Mouse (Mus musculus): Measurements from ENCODE around the gene Apol8. TPM values are rescaled to one million over a fixed set of nuclear protein-coding genes. Genes with fewer than 3 reads are reported as not detected.
A peak's percentile ranks its signal among the peaks of the same experiment; 100 is the strongest.

Apol8 gene
- polyA plus RNA-seq, 1 experiment from 2014 or later, result 0.65 TPM

DNA sequence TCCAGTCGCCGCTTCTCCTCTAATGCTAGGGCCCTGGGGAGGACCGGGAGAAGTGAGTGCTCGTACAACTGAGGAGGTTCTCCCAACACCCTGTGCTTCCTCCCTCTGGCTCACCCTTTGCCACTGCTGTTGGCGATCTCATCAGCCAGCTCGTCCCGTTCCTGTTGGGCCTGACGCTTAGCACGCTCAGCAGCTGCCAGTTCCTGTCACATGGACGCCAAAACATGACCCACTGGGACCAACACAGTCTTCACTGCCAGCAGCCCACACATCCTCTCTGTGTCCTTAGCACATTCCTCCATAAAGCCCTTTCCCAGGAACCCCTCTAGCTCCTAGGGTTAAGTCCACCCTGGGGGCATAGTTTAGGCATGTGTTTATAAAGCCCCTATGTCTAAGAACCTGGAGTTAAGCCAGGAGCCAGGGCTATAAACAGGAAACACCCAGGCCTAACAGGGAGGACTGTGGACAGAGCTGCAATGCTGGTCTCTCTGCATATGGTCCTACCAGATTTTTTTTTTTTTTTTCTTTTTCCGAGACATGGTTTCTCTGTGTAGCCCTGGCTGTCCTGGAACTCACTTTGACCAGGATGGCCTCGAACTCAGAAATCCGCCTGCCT lies 7.7 kb upstream of the Apol8 start:
- no peak for ATAC-seq (ENCODE audit: insufficient number of reproducible peaks, low FRiP score)
- 78% methylated on average over 13 of the region's 13 CpGs for WGBS
- Histone ChIP-seq H3K9ac (no peak overlapping the region), H3K4me1 (replicated peaks) (no peaks in the 10 kb centered on the region), H3K9me3 (replicated peaks) (no peaks in the 10 kb centered on the region), H3K27me3 (replicated peaks) (no peaks in the 10 kb centered on the region), H3K4me3 (no peak overlapping the region), H3K27ac (ENCODE audit: poor library complexity, severe bottlenecking) (no peak overlapping the region), H3K4me2 (no peak overlapping the region), H3K36me3 (peaks cover 100% of the 10 kb centered on the region)

DNA sequence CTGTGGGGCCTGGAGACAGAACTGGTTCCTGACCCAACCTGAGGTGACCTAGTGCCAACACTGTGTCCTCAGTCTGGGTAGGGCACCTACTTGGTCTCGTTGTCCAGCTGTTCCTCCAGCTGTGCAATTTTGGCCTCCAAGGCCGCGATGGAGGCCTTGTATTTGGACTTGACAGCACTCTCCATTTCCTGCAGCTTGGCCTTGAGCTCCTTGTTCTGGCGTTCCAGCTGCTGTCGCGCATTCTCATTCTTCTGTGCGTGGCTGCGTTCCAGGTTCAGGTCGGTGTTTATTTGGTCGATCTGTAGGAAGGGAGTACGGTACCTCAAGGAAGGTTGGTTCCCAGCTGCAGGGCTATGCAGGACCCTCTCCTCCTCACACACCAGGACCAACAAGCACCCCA lies 6.9 kb upstream of the Apol8 start:
- ATAC-seq (ENCODE audit: insufficient number of reproducible peaks, low FRiP score), result no peak
- 90% methylated on average over 11 of the region's 11 CpGs for WGBS

GRCm38 (mm10) chr15:77763050-77763449 lies 6.2 kb upstream of the Apol8 start:
- no peaks in the 10 kb centered on the region for H3K27me3 ChIP-seq (replicated peaks)

More for the DNA sequence above, 6.9 kb upstream of the Apol8 start:
- Histone ChIP-seq H3K4me3 (no peak overlapping the region), H3K4me2 (no peak overlapping the region), H3K9ac (no peak overlapping the region), H3K27me3 (replicated peaks) (no peaks in the 10 kb centered on the region), H3K27ac (ENCODE audit: poor library complexity, severe bottlenecking) (no peak overlapping the region), H3K36me3 (peaks cover 98% of the 10 kb centered on the region), H3K9me3 (replicated peaks) (no peaks in the 10 kb centered on the region), H3K4me1 (replicated peaks) (no peaks in the 10 kb centered on the region)

GRCm38 (mm10) chr15:77761561-77762380 lies 5.0 kb upstream of the Apol8 start:
- no peak overlapping the region for H3K4me3 ChIP-seq
- H3K36me3 ChIP-seq, result peaks cover 78% of the 10 kb centered on the region
- 79% methylated on average over 22 of the region's 22 CpGs for WGBS
- 0 out of 2 replicates have a peak, but pooled peaks cover 4% of the 10 kb centered on the region for H3K4me1 ChIP-seq (replicated peaks)
- H3K27ac ChIP-seq (ENCODE audit: poor library complexity, severe bottlenecking), result no peak overlapping the region
- H3K9me3 ChIP-seq (replicated peaks), result no peaks in the 10 kb centered on the region
- H3K9ac ChIP-seq, result no peak overlapping the region
- no peaks in the 10 kb centered on the region for H3K27me3 ChIP-seq (replicated peaks)
- no peak overlapping the region for H3K4me2 ChIP-seq
- no peak; the same call in 1 of the 2 replicates for ATAC-seq (ENCODE audit: insufficient number of reproducible peaks, low FRiP score)

More at GRCm38 (mm10) chr15:77763050-77763449, 6.2 kb upstream of the Apol8 start:
- no peak for ATAC-seq (ENCODE audit: insufficient number of reproducible peaks, low FRiP score)
- Histone ChIP-seq H3K36me3 (peaks cover 91% of the 10 kb centered on the region), H3K4me3 (no peak overlapping the region), H3K9ac (no peak overlapping the region), H3K9me3 (replicated peaks) (no peaks in the 10 kb centered on the region), H3K4me1 (replicated peaks) (no peaks in the 10 kb centered on the region), H3K27ac (ENCODE audit: poor library complexity, severe bottlenecking) (no peak overlapping the region), H3K4me2 (no peak overlapping the region)
- WGBS, result 91% methylated on average over 16 of the region's 16 CpGs

GRCm38 (mm10) chr15:77761083-77761482 lies 4.3 kb upstream of the Apol8 start:
- no peak overlapping the region for H3K27ac ChIP-seq (ENCODE audit: poor library complexity, severe bottlenecking)
- no peak overlapping the region for H3K4me2 ChIP-seq
- H3K9ac ChIP-seq, result no peak overlapping the region
- no peaks in the 10 kb centered on the region for H3K27me3 ChIP-seq (replicated peaks)
- H3K4me3 ChIP-seq, result no peak overlapping the region
- H3K9me3 ChIP-seq (replicated peaks), result no peaks in the 10 kb centered on the region
- 96% methylated on average over 7 of the region's 7 CpGs for WGBS
- ATAC-seq (ENCODE audit: insufficient number of reproducible peaks, low FRiP score), result no peak
- peaks cover 72% of the 10 kb centered on the region for H3K36me3 ChIP-seq
- H3K4me1 ChIP-seq (replicated peaks), result 0 out of 2 replicates have a peak, but pooled peaks cover 4% of the 10 kb centered on the region

DNA sequence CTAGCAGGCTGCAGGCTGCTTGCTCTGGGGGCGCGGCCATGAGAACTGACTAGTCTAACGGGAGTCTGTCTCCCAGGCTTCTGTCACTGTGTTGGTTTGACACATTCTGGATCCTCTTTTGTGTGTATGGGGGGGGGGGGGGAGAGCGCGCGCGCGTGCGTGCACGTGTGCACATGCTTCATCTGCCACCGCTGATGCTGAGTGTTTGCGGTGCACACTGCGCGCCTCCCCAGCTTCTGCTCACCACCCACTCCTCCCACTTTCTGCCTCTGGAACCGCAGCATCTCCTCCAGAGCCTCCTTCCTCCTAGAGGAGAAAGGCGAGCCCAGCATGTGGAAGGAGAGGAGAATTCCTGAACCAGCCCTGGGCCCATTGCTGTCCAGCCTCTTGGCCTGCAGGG lies 3.2 kb upstream of the Apol8 start:
- Histone ChIP-seq H3K4me3 (no peak overlapping the region), H3K9me3 (replicated peaks) (no peaks in the 10 kb centered on the region), H3K27me3 (replicated peaks) (no peaks in the 10 kb centered on the region), H3K4me1 (replicated peaks) (0 out of 2 replicates have a peak, but pooled peaks cover 4% of the 10 kb centered on the region), H3K4me2 (no peak overlapping the region), H3K36me3 (peaks cover 61% of the 10 kb centered on the region), H3K9ac (no peak overlapping the region), H3K27ac (ENCODE audit: poor library complexity, severe bottlenecking) (no peak overlapping the region)
- ATAC-seq (ENCODE audit: insufficient number of reproducible peaks, low FRiP score), result no peak
- WGBS, result 93% methylated on average over 16 of the region's 16 CpGs

- H3K27ac ChIP-seq (ENCODE audit: poor library complexity, severe bottlenecking), result no peak overlapping the region
- H3K4me1 ChIP-seq (replicated peaks), result peaks cover 10% of the 10 kb centered on the region; the same call in 1 of the 2 replicates
- H3K36me3 ChIP-seq, result peaks cover 38% of the 10 kb centered on the region
- H3K9ac ChIP-seq, result no peak overlapping the region
- H3K27me3 ChIP-seq (replicated peaks), result peaks cover 7% of the 10 kb centered on the region; the same call in 1 of the 2 replicates
- 71% methylated on average over 4 of the region's 4 CpGs for WGBS
- H3K9me3 ChIP-seq (replicated peaks), result no peaks in the 10 kb centered on the region
- no peak overlapping the region for H3K4me2 ChIP-seq
- ATAC-seq (ENCODE audit: insufficient number of reproducible peaks, low FRiP score), result no peak
- H3K4me3 ChIP-seq, result no peak overlapping the region
Observed at GRCm38 (mm10) chr15:77757586-77758226, 903 bp upstream of the Apol8 start.

GRCm38 (mm10) chr15:77756081-77756480 lies 722 bp downstream of the Apol8 start:
- H3K9me3 ChIP-seq (replicated peaks), result no peaks in the 10 kb centered on the region
- no peak overlapping the region for H3K4me3 ChIP-seq
- no peak overlapping the region for H3K4me2 ChIP-seq
- H3K4me1 ChIP-seq (replicated peaks), result peaks cover 10% of the 10 kb centered on the region; the same call in 1 of the 2 replicates
- H3K36me3 ChIP-seq, result peaks cover 21% of the 10 kb centered on the region
- WGBS, result 64% methylated on average over 2 of the region's 2 CpGs
- no peak for ATAC-seq (ENCODE audit: insufficient number of reproducible peaks, low FRiP score)
- H3K9ac ChIP-seq, result no peak overlapping the region
- H3K27ac ChIP-seq (ENCODE audit: poor library complexity, severe bottlenecking), result no peak overlapping the region
- H3K27me3 ChIP-seq (replicated peaks), result peaks cover 7% of the 10 kb centered on the region; the same call in 1 of the 2 replicates

GRCm38 (mm10) chr15:77755132-77755531 lies 1.7 kb downstream of the Apol8 start:
- Histone ChIP-seq H3K36me3 (peaks cover 12% of the 10 kb centered on the region), H3K27me3 (replicated peaks) (peaks cover 7% of the 10 kb centered on the region; the same call in 1 of the 2 replicates), H3K4me3 (no peak overlapping the region), H3K9ac (no peak overlapping the region), H3K4me1 (replicated peaks) (peaks cover 10% of the 10 kb centered on the region; the same call in 1 of the 2 replicates), H3K4me2 (no peak overlapping the region; the same call in 1 of the 2 replicates), H3K9me3 (replicated peaks) (no peaks in the 10 kb centered on the region), H3K27ac (ENCODE audit: poor library complexity, severe bottlenecking) (no peak overlapping the region)
- ATAC-seq (ENCODE audit: insufficient number of reproducible peaks, low FRiP score), result peak; percentile 71
- 36% methylated on average over 2 of the region's 2 CpGs for WGBS

GRCm38 (mm10) chr15:77752443-77752842 lies 4.4 kb downstream of the Apol8 start:
- H3K4me3 ChIP-seq, result no peak overlapping the region
- peaks cover 17% of the 10 kb centered on the region for H3K4me1 ChIP-seq (replicated peaks)
- H3K27me3 ChIP-seq (replicated peaks), result peaks cover 7% of the 10 kb centered on the region; the same call in 1 of the 2 replicates
- H3K9ac ChIP-seq, result no peak overlapping the region
- no peaks in the 10 kb centered on the region for H3K9me3 ChIP-seq (replicated peaks)
- WGBS, result 56% methylated on average over 11 of the region's 11 CpGs
- H3K4me2 ChIP-seq, result no peak overlapping the region
- ATAC-seq (ENCODE audit: insufficient number of reproducible peaks, low FRiP score), result no peak
- H3K27ac ChIP-seq (ENCODE audit: poor library complexity, severe bottlenecking), result no peak overlapping the region
- no peaks in the 10 kb centered on the region for H3K36me3 ChIP-seq

GRCm38 (mm10) chr15:77750461-77750860 lies 6.3 kb downstream of the Apol8 start:
- 26% methylated on average over 1 of the region's 1 CpGs for WGBS

More at GRCm38 (mm10) chr15:77750461-77750860, 6.3 kb downstream of the Apol8 start:
- Histone ChIP-seq H3K4me2 (no peak overlapping the region), H3K4me1 (replicated peaks) (peaks cover 13% of the 10 kb centered on the region), H3K9me3 (replicated peaks) (no peaks in the 10 kb centered on the region), H3K4me3 (no peak overlapping the region), H3K27me3 (replicated peaks) (peaks cover 7% of the 10 kb centered on the region; the same call in 1 of the 2 replicates), H3K27ac (ENCODE audit: poor library complexity, severe bottlenecking) (no peak overlapping the region), H3K36me3 (no peaks in the 10 kb centered on the region), H3K9ac (no peak overlapping the region)
- ATAC-seq (ENCODE audit: insufficient number of reproducible peaks, low FRiP score), result no peak
